7 mouse cellular contexts compared by ENCODE assay signal in the genomic region with DNA sequence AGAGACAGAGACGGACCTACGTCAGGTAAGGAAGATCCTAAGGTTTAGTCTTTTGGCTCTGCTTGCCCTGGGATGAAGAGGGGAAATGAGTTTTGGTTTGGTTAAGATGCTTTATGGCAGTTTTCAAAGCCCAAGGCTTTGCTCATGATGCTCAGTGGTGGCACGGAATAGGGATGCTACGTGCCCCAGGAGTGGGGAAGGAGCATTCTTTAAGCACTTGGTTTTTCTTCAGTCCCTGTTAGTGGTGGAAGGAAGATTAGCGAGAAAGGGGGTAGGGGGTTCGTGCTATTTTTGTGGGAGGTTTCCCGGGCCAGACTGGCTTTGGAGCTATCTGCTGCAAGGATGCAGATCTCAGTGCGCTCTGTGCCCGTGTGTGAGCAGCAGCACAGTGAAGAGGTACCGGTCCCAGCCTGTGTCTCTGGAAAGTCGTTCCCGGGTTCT. TPM values are rescaled to one million over a fixed set of nuclear protein-coding genes. Genes with fewer than 3 reads are reported as not detected.
DNase-seq lines count a peak whose midpoint lies in the region; ATAC-seq and TF ChIP-seq lines count a peak whose summit lies in the region.

No protein-coding gene starts in this region.

- H3K4me3 ChIP-seq in forebrain, embryonic 10.5 days: peak overlapping the region; percentile 84
- H3K4me3 ChIP-seq in intestine, embryonic 15.5 days (replicated peaks): peak overlapping the region; percentile 69
- peak overlapping the region; percentile 76 for H3K4me3 ChIP-seq in liver, embryonic 15.5 days (replicated peaks)
- H3K4me3 ChIP-seq in small intestine, adult 2 months (ENCODE audit: low read depth, low read length): peak overlapping the region; percentile 72

- peak; percentile 18 for DNase-seq in spleen, adult 12 weeks (ENCODE audit: low spot score)
- DNase-seq in spleen, postnatal 14 days (ENCODE audit: low spot score in 2 of 2): no peak
- peak; percentile 18 for DNase-seq in brain, embryonic 18.5 days (ENCODE audit: low read depth, low spot score)
- peak; percentile 44 for DNase-seq in forebrain, embryonic 10.5 days (ENCODE audit: extremely low spot score, low spot score)

- H3K4me1 ChIP-seq in forebrain, embryonic 10.5 days: peaks cover 28% of the 10 kb centered on the region
- H3K4me1 ChIP-seq in intestine, embryonic 15.5 days (replicated peaks): peaks cover 14% of the 10 kb centered on the region; the same call in 1 of the 2 replicates
- peaks cover 24% of the 10 kb centered on the region for H3K4me1 ChIP-seq in liver, embryonic 15.5 days (replicated peaks)
- H3K4me1 ChIP-seq in small intestine, adult 2 months (ENCODE audit: control insufficient read depth, insufficient read depth, insufficient read length, low read length): peaks cover 4% of the 10 kb centered on the region; the same call in 1 of the 2 replicates

- WGBS in forebrain, embryonic 10.5 days: under 1% methylated on average over 12 of the region's 12 CpGs
- WGBS in intestine, embryonic 15.5 days: under 1% methylated on average over 12 of the region's 12 CpGs
- under 1% methylated on average over 12 of the region's 12 CpGs for WGBS in liver, embryonic 15.5 days (ENCODE audit: insufficient replicate concordance)
- under 1% methylated on average over 12 of the region's 12 CpGs for WGBS in small intestine, adult 2 months

- TF ChIP-seq POLR2A in small intestine, adult 2 months (IDR thresholded peaks at IDR 0.05; ENCODE audit: low read depth, low read length): no peak

- peaks cover 23% of the 10 kb centered on the region for H3K36me3 ChIP-seq in forebrain, embryonic 10.5 days (replicated peaks)
- H3K36me3 ChIP-seq in intestine, embryonic 15.5 days: no peaks in the 10 kb centered on the region
- H3K36me3 ChIP-seq in liver, embryonic 15.5 days (replicated peaks): no peaks in the 10 kb centered on the region
- H3K36me3 ChIP-seq in small intestine, adult 2 months (ENCODE audit: control insufficient read depth, insufficient read depth, low read length): peaks cover 2% of the 10 kb centered on the region; the same call in 1 of the 2 replicates

- peak overlapping the region; percentile 98 for H3K27ac ChIP-seq in forebrain, embryonic 10.5 days
- H3K27ac ChIP-seq in intestine, embryonic 15.5 days: peak overlapping the region; percentile 59
- peak overlapping the region; percentile 66; the same call in 1 of the 2 replicates for H3K27ac ChIP-seq in liver, embryonic 15.5 days (replicated peaks)
- H3K27ac ChIP-seq in small intestine, adult 2 months (ENCODE audit: insufficient read depth, low read depth, low read length): peak overlapping the region; percentile 44

- no peaks in the 10 kb centered on the region for H3K9me3 ChIP-seq in forebrain, embryonic 10.5 days
- H3K9me3 ChIP-seq in intestine, embryonic 15.5 days: no peaks in the 10 kb centered on the region
- no peaks in the 10 kb centered on the region for H3K9me3 ChIP-seq in liver, embryonic 15.5 days (replicated peaks)

- H3K9ac ChIP-seq in intestine, embryonic 15.5 days: peak overlapping the region; percentile 47
- peak overlapping the region; percentile 57 for H3K9ac ChIP-seq in liver, embryonic 15.5 days

- peak overlapping the region; percentile 69 for H3K4me2 ChIP-seq in intestine, embryonic 15.5 days (replicated peaks)
- H3K4me2 ChIP-seq in liver, embryonic 15.5 days: peak overlapping the region; percentile 99

- H3K27me3 ChIP-seq in forebrain, embryonic 10.5 days (ENCODE audit: poor library complexity, severe bottlenecking): peaks cover 33% of the 10 kb centered on the region
- H3K27me3 ChIP-seq in intestine, embryonic 15.5 days (replicated peaks): no peaks in the 10 kb centered on the region
- no peaks in the 10 kb centered on the region for H3K27me3 ChIP-seq in liver, embryonic 15.5 days
- H3K27me3 ChIP-seq in small intestine, adult 2 months (ENCODE audit: control insufficient read depth, insufficient read depth, low read length): no peaks in the 10 kb centered on the region

- no peak for TF ChIP-seq CTCF in small intestine, adult 2 months (IDR thresholded peaks at IDR 0.05; ENCODE audit: extremely low read depth, insufficient read length, insufficient replicate concordance, low read depth, low read length)

- peak; percentile 2; the same call in 1 of the 2 replicates for ATAC-seq in intestine, embryonic 15.5 days
- no peak for ATAC-seq in liver, embryonic 15.5 days (ENCODE audit: insufficient read depth)

RNA-seq across cellular contexts. Expression of gene 1700056E22Rik, which starts 0.7 kb away (rescaled TPM):
- 1.0 TPM in 2 replicates for polyA plus RNA-seq in forebrain, embryonic 10.5 days (2016; fragmentation: Nextera tagmentation; extraction: Ambion mirVana)
- 1.2 and 1.7 TPM in 2 replicates for polyA plus RNA-seq in intestine, embryonic 15.5 days (2015; fragmentation: Nextera tagmentation; extraction: Ambion mirVana)
- 0.43 and 0.45 TPM in 2 replicates for polyA plus RNA-seq in liver, embryonic 15.5 days (2015; fragmentation: Nextera tagmentation; extraction: Ambion mirVana)
- polyA plus RNA-seq in small intestine, adult 2 months (2012; rRNA removed): 0.19 and 1.6 TPM in 2 replicates

RNA-seq across cellular contexts. Expression of gene Dusp10, which starts 21.7 kb away (rescaled TPM):
- 4.3 and 6.3 TPM in 2 replicates for polyA plus RNA-seq in forebrain, embryonic 10.5 days (2016; fragmentation: Nextera tagmentation; extraction: Ambion mirVana)
- polyA plus RNA-seq in intestine, embryonic 15.5 days (2015; fragmentation: Nextera tagmentation; extraction: Ambion mirVana): 10.2 and 11.9 TPM in 2 replicates
- polyA plus RNA-seq in liver, embryonic 15.5 days (2015; fragmentation: Nextera tagmentation; extraction: Ambion mirVana): 2.5 and 2.6 TPM in 2 replicates
- 7.6 and 26.9 TPM in 2 replicates for polyA plus RNA-seq in small intestine, adult 2 months (2012; rRNA removed)

Comparison
In these comparisons a context has a peak if more than half of its experiments do, and no peak if none do; other contexts are left out.
1. DNase-seq: peak in spleen, adult 12 weeks (single experiment), brain, embryonic 18.5 days (single experiment) and forebrain, embryonic 10.5 days (single experiment); none in spleen, postnatal 14 days (0 of 2).
2. H3K27ac ChIP-seq: peak in every context shown above with its lines; median percentile 98 in forebrain, embryonic 10.5 days; 66 in liver, embryonic 15.5 days; 59 in intestine, embryonic 15.5 days; 44 in small intestine, adult 2 months.
3. Peak in every context shown above with its lines, with median percentiles within 50 percentile points of each other: H3K4me3 ChIP-seq.